Mouse (Mus musculus) stomach, postnatal 0 days (tissue): ENCODE results near the gene Gm43552.

Source experiments
- CTCF ChIP-seq: IDR thresholded peaks from 2 replicates; pipeline ENCODE4 v1.5.1; 2016; ENCODE audit warnings: antibody characterized with exemption, low read depth, mild to moderate bottlenecking, moderate library complexity
- EP300 ChIP-seq: optimal IDR thresholded peaks from 2 replicates; pipeline ENCODE3; 2016; ENCODE audit warnings: antibody characterized with exemption

- TF ChIP-seq CTCF, result no peak
- TF ChIP-seq EP300, result no peak
These were observed 47.2 kb upstream of the Gm43552 start for GRCm38 (mm10) chr5:65539786-65540185.
